Mouse (Mus musculus) bone marrow, adult 2 months (tissue): Measurements from ENCODE around the gene Vav3.

Experiments
- CTCF ChIP-seq: fragments of 200-500 bp; IDR thresholded peaks from 2 replicates; pipeline ENCODE4 v1.5.1; 2011; ENCODE audit warnings: low read length, control low read depth; ENCODE audit not compliant: control insufficient read depth, insufficient read depth
- POLR2A ChIP-seq: fragments of 200-500 bp; IDR thresholded peaks from 2 replicates; pipeline ENCODE4 v1.6.1; 2011; ENCODE audit warnings: low read depth, mild to moderate bottlenecking, control low read depth, low read length, borderline replicate concordance; ENCODE audit not compliant: control insufficient read depth

DNA sequence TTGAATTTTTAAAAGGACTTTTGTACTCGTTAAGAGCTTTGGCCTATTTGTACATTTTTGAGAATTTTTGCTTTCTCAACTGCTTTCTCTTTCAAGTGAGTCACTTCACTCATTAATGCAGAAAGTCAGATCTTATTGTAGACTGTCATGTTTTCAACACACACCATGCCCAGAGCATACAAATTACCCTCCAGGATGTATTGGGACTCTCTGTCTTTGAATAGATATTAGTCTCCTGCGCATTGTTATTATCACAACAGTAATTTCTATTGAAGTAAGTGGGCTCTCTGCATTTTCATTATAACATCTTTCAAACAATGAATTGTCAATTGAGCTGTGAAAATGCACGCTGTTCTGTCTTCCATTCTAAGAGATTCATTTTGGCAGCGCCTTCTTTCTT is 295.6 kb downstream of the Vav3 start:
- TF ChIP-seq POLR2A (no peak), CTCF (no peak)
